Mouse (Mus musculus): ENCODE measurements around the gene Tecr. TPM values are rescaled to one million over a fixed set of nuclear protein-coding genes. Genes with fewer than 3 reads are reported as not detected.
"Not testable (repeated sequence)": the region's sequence is repeated elsewhere in the genome, so short reads cannot be mapped to it uniquely, and the experiment has no call there.

The Tecr gene
- polyA plus RNA-seq, 1 experiment from 2014 or later = 760 TPM

DNA sequence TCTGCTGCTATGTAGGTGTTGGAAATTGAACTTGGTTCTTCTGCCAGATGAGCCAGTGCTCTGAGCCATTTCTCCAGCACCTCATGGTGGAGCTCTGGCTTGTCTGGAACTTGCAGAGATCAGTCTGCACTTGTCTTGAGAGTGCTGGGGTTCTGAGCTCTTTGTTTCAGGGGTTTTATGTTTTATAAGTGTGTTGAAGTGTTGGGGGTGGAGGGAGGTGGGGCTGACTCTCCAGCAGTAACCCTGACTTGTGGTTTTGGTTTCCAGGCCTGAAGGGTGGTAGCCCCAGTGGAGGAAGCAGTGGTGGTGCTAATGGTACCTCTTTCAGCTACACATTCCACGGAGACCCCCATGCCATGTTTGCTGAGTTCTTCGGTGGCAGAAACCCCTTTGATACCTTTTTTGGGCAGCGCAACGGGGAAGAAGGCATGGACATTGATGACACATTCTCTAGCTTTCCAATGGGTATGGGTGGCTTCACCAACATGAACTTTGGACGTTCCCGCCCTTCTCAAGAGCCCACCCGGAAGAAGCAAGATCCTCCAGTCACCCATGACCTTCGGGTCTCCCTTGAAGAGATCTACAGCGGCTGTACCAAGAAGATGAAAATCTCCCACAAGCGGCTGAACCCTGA, 1.9 kb upstream of the Tecr start:
- Histone ChIP-seq H3K9ac (ENCODE audit: low read length) (peak overlapping the region; percentile 91), H3K4me1 (ENCODE audit: control insufficient read depth, insufficient read depth, low read length) (peaks cover 17% of the 10 kb centered on the region), H3K9me3 (ENCODE audit: control insufficient read depth, low read length) (no peaks in the 10 kb centered on the region), H3K4me3 (ENCODE audit: low read depth, low read length) (peak overlapping the region; percentile 83), H3K27ac (ENCODE audit: low read depth, low read length) (no peak overlapping the region), H3K4me2 (ENCODE audit: low read depth) (peak overlapping the region; percentile 70), H3K36me3 (ENCODE audit: control insufficient read depth, insufficient read depth, low read length) (peaks cover 13% of the 10 kb centered on the region), H3K27me3 (ENCODE audit: control insufficient read depth, insufficient read depth, low read length) (no peaks in the 10 kb centered on the region)
- ATAC-seq (ENCODE audit: insufficient read depth, low FRiP score, low TSS enrichment) (no peak), DNase-seq (ENCODE audit: low spot score) (no peak)
- 94% methylated on average over 10 of the region's 10 CpGs for WGBS

DNA sequence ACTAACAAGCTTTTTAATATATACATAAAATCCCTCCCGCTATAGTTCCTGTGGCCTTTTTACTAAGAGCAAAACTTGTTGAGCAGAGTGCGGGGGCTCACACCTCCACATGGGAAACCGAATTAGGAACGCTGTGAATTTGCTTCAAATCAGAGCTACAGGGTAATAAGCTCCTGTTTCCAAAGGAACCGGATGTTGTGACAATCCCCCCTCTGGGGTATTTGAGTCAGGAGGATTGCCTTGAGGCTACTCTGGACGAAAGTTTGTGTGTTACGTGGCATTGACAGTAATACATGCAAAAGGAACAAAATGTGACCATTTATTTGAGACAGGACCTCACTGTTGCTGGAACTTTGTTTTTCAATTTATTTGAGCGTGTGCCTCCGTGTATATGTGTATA, 1.3 kb upstream of the Tecr start:
- Histone ChIP-seq H3K4me2 (ENCODE audit: low read depth) (peak overlapping the region; percentile 70), H3K27ac (ENCODE audit: low read depth, low read length) (peak overlapping the region; percentile 93; the same call in 1 of the 2 replicates), H3K27me3 (ENCODE audit: control insufficient read depth, insufficient read depth, low read length) (no peaks in the 10 kb centered on the region)

DNA sequence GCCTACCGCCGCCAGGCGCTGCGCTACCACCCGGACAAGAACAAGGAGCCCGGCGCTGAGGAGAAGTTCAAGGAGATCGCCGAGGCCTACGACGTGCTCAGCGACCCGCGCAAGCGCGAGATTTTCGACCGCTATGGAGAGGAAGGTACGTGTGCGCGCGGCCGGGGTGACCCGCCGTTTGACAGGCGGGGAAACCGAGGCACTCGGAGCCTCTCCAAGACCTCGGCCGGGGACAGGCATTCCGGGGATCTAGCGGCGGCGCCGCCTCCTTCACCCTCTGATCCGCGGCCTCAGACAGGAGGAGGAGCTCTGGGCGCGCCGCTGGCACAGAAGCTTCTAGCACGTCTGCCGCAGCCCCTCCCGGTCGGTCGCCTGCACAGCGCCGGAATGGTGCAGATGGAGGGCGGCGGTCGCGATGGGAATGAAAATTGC, 643 bp upstream of the Tecr start:
- Histone ChIP-seq H3K4me1 (ENCODE audit: control insufficient read depth, insufficient read depth, low read length) (peaks cover 17% of the 10 kb centered on the region), H3K4me2 (ENCODE audit: low read depth) (peak overlapping the region; percentile 70), H3K27ac (ENCODE audit: low read depth, low read length) (peak overlapping the region; percentile 93), H3K27me3 (ENCODE audit: control insufficient read depth, insufficient read depth, low read length) (no peaks in the 10 kb centered on the region), H3K9me3 (ENCODE audit: control insufficient read depth, low read length) (no peaks in the 10 kb centered on the region), H3K9ac (ENCODE audit: low read length) (peak overlapping the region; percentile 91), H3K4me3 (ENCODE audit: low read depth, low read length) (peak overlapping the region; percentile 83), H3K36me3 (ENCODE audit: control insufficient read depth, insufficient read depth, low read length) (peaks cover 13% of the 10 kb centered on the region)
- WGBS = under 1% methylated on average over 51 of the region's 51 CpGs
- ATAC-seq (ENCODE audit: insufficient read depth, low FRiP score, low TSS enrichment) = peak; percentile 69
- DNase-seq (ENCODE audit: low spot score) = peak; percentile 81

More for the DNA sequence above, 1.3 kb upstream of the Tecr start:
- Histone ChIP-seq H3K4me3 (ENCODE audit: low read depth, low read length) (peak overlapping the region; percentile 83), H3K9ac (ENCODE audit: low read length) (peak overlapping the region; percentile 91), H3K4me1 (ENCODE audit: control insufficient read depth, insufficient read depth, low read length) (peaks cover 17% of the 10 kb centered on the region), H3K36me3 (ENCODE audit: control insufficient read depth, insufficient read depth, low read length) (peaks cover 13% of the 10 kb centered on the region), H3K9me3 (ENCODE audit: control insufficient read depth, low read length) (no peaks in the 10 kb centered on the region)
- DNase-seq (ENCODE audit: low spot score) (no peak), ATAC-seq (ENCODE audit: insufficient read depth, low FRiP score, low TSS enrichment) (no peak)
- 40% methylated on average over 9 of the region's 9 CpGs for WGBS

DNA sequence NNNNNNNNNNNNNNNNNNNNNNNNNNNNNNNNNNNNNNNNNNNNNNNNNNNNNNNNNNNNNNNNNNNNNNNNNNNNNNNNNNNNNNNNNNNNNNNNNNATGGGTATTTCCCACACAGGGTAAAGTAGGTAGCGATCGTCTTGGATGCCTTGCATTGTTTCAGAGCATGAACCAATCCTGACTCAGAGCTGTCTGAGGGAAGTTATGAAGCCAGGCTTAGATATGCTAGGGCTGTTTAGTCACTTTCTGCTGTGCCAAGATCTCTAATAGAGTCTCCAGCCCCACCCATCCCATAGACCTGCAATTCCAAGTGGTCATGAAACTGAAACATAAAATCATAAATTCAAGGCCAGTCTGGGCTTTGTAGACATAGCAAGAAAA, 5.1 kb downstream of the Tecr start:
- no peak overlapping the region for H3K27ac ChIP-seq (ENCODE audit: low read depth, low read length)
- 81% methylated on average over 2 of the region's 2 CpGs for WGBS
- H3K9ac ChIP-seq (ENCODE audit: low read length) = no peak overlapping the region
- no peaks in the 10 kb centered on the region for H3K27me3 ChIP-seq (ENCODE audit: control insufficient read depth, insufficient read depth, low read length)
- peaks cover 6% of the 10 kb centered on the region for H3K4me1 ChIP-seq (ENCODE audit: control insufficient read depth, insufficient read depth, low read length)
- ATAC-seq (ENCODE audit: insufficient read depth, low FRiP score, low TSS enrichment) (no peak), DNase-seq (ENCODE audit: low spot score) (no peak)
- no peak overlapping the region for H3K4me3 ChIP-seq (ENCODE audit: low read depth, low read length)
- H3K36me3 ChIP-seq (ENCODE audit: control insufficient read depth, insufficient read depth, low read length) = no peaks in the 10 kb centered on the region
- H3K4me2 ChIP-seq (ENCODE audit: low read depth) = no peak overlapping the region
- no peaks in the 10 kb centered on the region for H3K9me3 ChIP-seq (ENCODE audit: control insufficient read depth, low read length)

DNA sequence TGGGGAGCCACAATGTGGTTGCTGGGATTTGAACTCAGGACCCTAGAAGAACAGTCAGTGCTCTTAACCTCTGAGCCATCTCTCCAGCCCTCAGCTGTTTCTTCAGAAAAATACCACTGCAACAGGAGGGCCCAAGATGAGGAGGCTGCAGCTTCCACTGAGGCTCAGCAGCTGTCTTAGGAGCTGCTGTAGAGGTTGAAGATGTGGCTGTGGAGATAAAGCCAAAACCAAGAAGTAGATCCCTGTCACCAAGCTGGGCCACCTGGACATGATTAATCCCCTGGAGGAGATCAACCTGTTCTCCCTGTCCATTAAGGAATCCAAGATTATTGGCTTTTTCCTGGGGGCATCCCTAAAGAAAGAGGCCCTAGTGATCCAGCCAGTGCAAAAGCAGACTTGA, 8.0 kb downstream of the Tecr start:
- Histone ChIP-seq H3K4me2 (ENCODE audit: low read depth) (no peak overlapping the region), H3K27ac (ENCODE audit: low read depth, low read length) (no peak overlapping the region), H3K9me3 (ENCODE audit: control insufficient read depth, low read length) (no peaks in the 10 kb centered on the region), H3K9ac (ENCODE audit: low read length) (no peak overlapping the region), H3K4me1 (ENCODE audit: control insufficient read depth, insufficient read depth, low read length) (no peaks in the 10 kb centered on the region), H3K27me3 (ENCODE audit: control insufficient read depth, insufficient read depth, low read length) (no peaks in the 10 kb centered on the region), H3K36me3 (ENCODE audit: control insufficient read depth, insufficient read depth, low read length) (no peaks in the 10 kb centered on the region), H3K4me3 (ENCODE audit: low read depth, low read length) (no peak overlapping the region)
- no peak for DNase-seq (ENCODE audit: low spot score)
- no peak for ATAC-seq (ENCODE audit: insufficient read depth, low FRiP score, low TSS enrichment)

DNA sequence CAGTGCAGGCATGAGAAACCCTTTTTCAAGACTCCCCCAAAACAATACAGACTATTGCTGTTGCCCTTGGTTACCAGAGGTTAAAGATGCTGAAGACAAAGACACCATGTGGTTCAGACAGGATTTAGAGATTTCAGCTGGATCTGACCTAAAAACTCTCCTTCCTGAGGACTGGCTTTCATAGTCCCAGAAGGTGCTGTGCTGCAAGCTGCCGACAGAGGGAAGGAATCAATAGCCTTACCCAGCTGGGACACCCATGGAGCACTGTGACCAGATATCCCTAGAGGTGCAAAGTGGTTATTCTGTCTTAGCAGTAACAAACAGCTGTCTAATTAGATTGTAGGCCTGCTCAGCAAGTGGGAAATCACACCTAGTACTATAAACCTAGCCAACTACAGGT, 9.6 kb downstream of the Tecr start:
- Histone ChIP-seq H3K27me3 (ENCODE audit: control insufficient read depth, insufficient read depth, low read length) (no peaks in the 10 kb centered on the region), H3K36me3 (ENCODE audit: control insufficient read depth, insufficient read depth, low read length) (no peaks in the 10 kb centered on the region), H3K4me2 (ENCODE audit: low read depth) (no peak overlapping the region), H3K4me3 (ENCODE audit: low read depth, low read length) (no peak overlapping the region), H3K4me1 (ENCODE audit: control insufficient read depth, insufficient read depth, low read length) (no peaks in the 10 kb centered on the region), H3K9me3 (ENCODE audit: control insufficient read depth, low read length) (no peaks in the 10 kb centered on the region), H3K9ac (ENCODE audit: low read length) (no peak overlapping the region), H3K27ac (ENCODE audit: low read depth, low read length) (no peak overlapping the region)
- ATAC-seq (ENCODE audit: insufficient read depth, low FRiP score, low TSS enrichment) (no peak), DNase-seq (ENCODE audit: low spot score) (no peak)
- 0% methylated on average over 1 of the region's 1 CpGs for WGBS

DNA sequence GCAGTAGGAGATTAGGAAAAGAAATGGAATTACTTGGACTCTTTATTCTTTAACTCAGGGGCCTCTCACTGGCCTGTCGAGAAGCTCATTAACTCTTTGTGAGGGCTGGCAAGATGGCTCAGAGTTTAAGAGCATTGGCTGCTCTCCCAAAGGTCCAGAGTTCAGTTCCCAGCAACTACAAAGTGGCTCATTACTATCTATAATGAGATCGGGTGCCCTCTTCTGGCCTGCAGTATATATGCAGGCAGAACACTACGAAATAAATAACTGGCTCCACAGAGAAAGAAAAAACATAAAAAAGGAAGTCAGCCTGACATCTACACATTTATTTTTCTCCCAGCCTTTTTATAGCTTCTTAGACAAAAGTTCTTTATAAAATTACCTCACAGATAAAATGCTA, 11.4 kb downstream of the Tecr start:
- Histone ChIP-seq H3K27ac (ENCODE audit: low read depth, low read length) (no peak overlapping the region), H3K4me1 (ENCODE audit: control insufficient read depth, insufficient read depth, low read length) (peaks cover 9% of the 10 kb centered on the region), H3K9me3 (ENCODE audit: control insufficient read depth, low read length) (no peaks in the 10 kb centered on the region), H3K27me3 (ENCODE audit: control insufficient read depth, insufficient read depth, low read length) (no peaks in the 10 kb centered on the region), H3K9ac (ENCODE audit: low read length) (no peak overlapping the region), H3K4me2 (ENCODE audit: low read depth) (no peak overlapping the region), H3K36me3 (ENCODE audit: control insufficient read depth, insufficient read depth, low read length) (no peaks in the 10 kb centered on the region; the same call in 1 of the 2 replicates), H3K4me3 (ENCODE audit: low read depth, low read length) (no peak overlapping the region)
- DNase-seq (ENCODE audit: low spot score) (no peak), ATAC-seq (ENCODE audit: insufficient read depth, low FRiP score, low TSS enrichment) (no peak)
- WGBS = 41% methylated on average over 3 of the region's 3 CpGs

DNA sequence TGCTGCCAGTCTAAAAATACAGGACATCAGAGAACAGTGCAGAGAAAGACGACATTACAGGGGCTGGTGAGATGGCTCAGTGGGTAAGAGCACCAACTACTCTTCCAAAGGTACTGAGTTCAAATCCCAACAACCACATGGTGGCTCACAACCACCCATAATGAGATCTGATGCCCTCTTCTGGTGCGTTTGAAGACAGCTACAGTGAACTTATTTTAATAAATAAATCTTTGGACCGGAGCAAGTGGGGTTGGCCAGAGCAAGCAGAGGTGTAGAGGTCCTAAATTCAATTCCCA, 12.8 kb downstream of the Tecr start:
- H3K36me3 ChIP-seq (ENCODE audit: control insufficient read depth, insufficient read depth, low read length); H3K27me3 ChIP-seq (ENCODE audit: control insufficient read depth, insufficient read depth, low read length); DNase-seq (ENCODE audit: low spot score); H3K9me3 ChIP-seq (ENCODE audit: control insufficient read depth, low read length); H3K4me1 ChIP-seq (ENCODE audit: control insufficient read depth, insufficient read depth, low read length); ATAC-seq (ENCODE audit: insufficient read depth, low FRiP score, low TSS enrichment): not testable (repeated sequence)
- H3K9ac ChIP-seq (ENCODE audit: low read length) = peak overlapping the region; percentile 70; the same call in 1 of the 2 replicates
- H3K27ac ChIP-seq (ENCODE audit: low read depth, low read length) = peak overlapping the region; percentile 94
- peak overlapping the region; percentile 54 for H3K4me2 ChIP-seq (ENCODE audit: low read depth)
- WGBS = 69% methylated on average over 3 of the region's 3 CpGs
- H3K4me3 ChIP-seq (ENCODE audit: low read depth, low read length) = peak overlapping the region; percentile 85

DNA sequence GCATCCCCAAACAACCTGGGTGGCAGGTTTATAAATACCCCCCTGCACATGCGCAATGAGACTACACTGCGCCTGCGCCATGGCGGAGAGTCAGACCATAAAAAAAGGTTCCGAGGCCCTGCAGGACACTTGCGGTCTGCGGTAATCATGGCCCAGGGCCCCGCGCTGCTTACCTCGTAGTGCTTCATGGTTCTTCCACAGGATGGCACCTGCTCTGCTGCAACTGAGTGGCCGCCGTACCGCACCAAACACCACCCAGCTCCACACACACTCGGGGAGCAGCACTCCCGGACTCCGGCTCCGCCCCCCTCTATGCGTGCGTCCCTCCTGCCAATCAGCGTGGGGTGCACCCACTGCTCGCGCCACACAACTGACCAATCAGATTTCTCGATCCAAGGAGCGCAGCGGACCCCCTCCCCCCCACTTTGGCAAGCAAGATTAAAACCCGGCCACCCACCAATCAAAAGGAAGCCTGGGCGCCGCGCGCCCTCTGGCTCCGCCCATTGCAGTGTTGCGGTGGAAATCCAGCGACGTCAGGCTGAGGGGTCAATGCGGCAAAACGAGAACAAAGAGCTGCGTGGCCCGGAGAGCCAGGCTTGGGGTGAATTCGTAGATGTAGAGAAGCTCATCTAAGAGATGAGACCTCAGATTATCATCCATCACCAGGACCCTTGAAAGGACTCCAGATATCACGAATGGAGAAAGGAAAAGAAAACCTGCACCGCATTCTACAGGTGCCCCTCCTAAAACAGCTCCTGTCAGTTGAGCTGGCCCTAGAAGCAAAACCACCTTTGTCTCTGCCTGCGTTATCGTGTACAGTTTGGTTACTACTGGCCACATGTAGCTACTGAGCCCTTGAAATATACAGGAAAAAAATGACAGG, 13.4 kb downstream of the Tecr start:
- under 1% methylated on average over 43 of the region's 43 CpGs for WGBS
- H3K4me1 ChIP-seq (ENCODE audit: control insufficient read depth, insufficient read depth, low read length) = peaks cover 9% of the 10 kb centered on the region
- H3K4me3 ChIP-seq (ENCODE audit: low read depth, low read length) = peak overlapping the region; percentile 85
- H3K27me3 ChIP-seq (ENCODE audit: control insufficient read depth, insufficient read depth, low read length) = no peaks in the 10 kb centered on the region
- peak overlapping the region; percentile 54 for H3K4me2 ChIP-seq (ENCODE audit: low read depth)
- H3K27ac ChIP-seq (ENCODE audit: low read depth, low read length) = peak overlapping the region; percentile 94
- peak; percentile 98 for ATAC-seq (ENCODE audit: insufficient read depth, low FRiP score, low TSS enrichment)
- no peaks in the 10 kb centered on the region for H3K9me3 ChIP-seq (ENCODE audit: control insufficient read depth, low read length)
- peak overlapping the region; percentile 89 for H3K9ac ChIP-seq (ENCODE audit: low read length)
- H3K36me3 ChIP-seq (ENCODE audit: control insufficient read depth, insufficient read depth, low read length) = no peaks in the 10 kb centered on the region; the same call in 1 of the 2 replicates
- DNase-seq (ENCODE audit: low spot score) = peak; percentile 99
